Mouse (Mus musculus): ENCODE measurements at regions not wholly inside any gene's neighbourhood (a gene's known extent, or its start where the extent isn't known, plus 50 kb on each side); places are given as distances from the start of the nearest gene placed in this dataset.

- Histone ChIP-seq H3K4me1 (ENCODE audit: control insufficient read depth, insufficient read depth, low read length) (no peaks in the 10 kb centered on the region; the same call in 1 of the 2 replicates), H3K27ac (ENCODE audit: control insufficient read depth, insufficient read depth, low read depth, low read length) (no peak overlapping the region), H3K36me3 (ENCODE audit: control insufficient read depth, insufficient read depth, low read length) (no peaks in the 10 kb centered on the region), H3K4me3 (ENCODE audit: control insufficient read depth, low read depth, low read length) (no peak overlapping the region), H3K27me3 (ENCODE audit: control insufficient read depth, insufficient read depth, low read length) (no peaks in the 10 kb centered on the region)
- TF ChIP-seq POLR2A (IDR thresholded peaks at IDR 0.05; ENCODE audit: control insufficient read depth, low read depth, low read length) (no peak), CTCF (IDR thresholded peaks at IDR 0.05; ENCODE audit: control insufficient read depth, insufficient read depth, insufficient replicate concordance, low read depth, low read length) (peak; percentile 54; the same call in 1 of the 2 replicates)
These were observed 123.9 kb upstream of the Zfp507 start for GRCm38 (mm10) chr7:35926749-35927148.

GRCm38 (mm10) chr7:35922582-35922981, 119.8 kb upstream of the Zfp507 start:
- no peak overlapping the region for H3K4me3 ChIP-seq (ENCODE audit: control insufficient read depth, low read depth, low read length)
- no peak overlapping the region for H3K27ac ChIP-seq (ENCODE audit: control insufficient read depth, insufficient read depth, low read depth, low read length)
- H3K36me3 ChIP-seq (ENCODE audit: control insufficient read depth, insufficient read depth, low read length): no peaks in the 10 kb centered on the region
- no peak for TF ChIP-seq POLR2A (IDR thresholded peaks at IDR 0.05; ENCODE audit: control insufficient read depth, low read depth, low read length)
- TF ChIP-seq CTCF (IDR thresholded peaks at IDR 0.05; ENCODE audit: control insufficient read depth, insufficient read depth, insufficient replicate concordance, low read depth, low read length): no peak
- no peaks in the 10 kb centered on the region; the same call in 1 of the 2 replicates for H3K4me1 ChIP-seq (ENCODE audit: control insufficient read depth, insufficient read depth, low read length)
- no peaks in the 10 kb centered on the region for H3K27me3 ChIP-seq (ENCODE audit: control insufficient read depth, insufficient read depth, low read length)

- no peak for TF ChIP-seq CTCF (IDR thresholded peaks at IDR 0.05; ENCODE audit: control insufficient read depth, insufficient read depth, insufficient replicate concordance, low read depth, low read length)
- TF ChIP-seq POLR2A (IDR thresholded peaks at IDR 0.05; ENCODE audit: control insufficient read depth, low read depth, low read length): no peak
- Histone ChIP-seq H3K4me3 (ENCODE audit: control insufficient read depth, low read depth, low read length) (no peak overlapping the region), H3K27ac (ENCODE audit: control insufficient read depth, insufficient read depth, low read depth, low read length) (no peak overlapping the region), H3K27me3 (ENCODE audit: control insufficient read depth, insufficient read depth, low read length) (no peaks in the 10 kb centered on the region), H3K4me1 (ENCODE audit: control insufficient read depth, insufficient read depth, low read length) (no peaks in the 10 kb centered on the region; the same call in 1 of the 2 replicates), H3K36me3 (ENCODE audit: control insufficient read depth, insufficient read depth, low read length) (no peaks in the 10 kb centered on the region)
These were observed 118.1 kb upstream of the Zfp507 start for GRCm38 (mm10) chr7:35920884-35921283.

- H3K4me1 ChIP-seq (ENCODE audit: control insufficient read depth, insufficient read depth, low read length): no peaks in the 10 kb centered on the region; the same call in 1 of the 2 replicates
- H3K4me3 ChIP-seq (ENCODE audit: control insufficient read depth, low read depth, low read length): no peak overlapping the region
- TF ChIP-seq CTCF (IDR thresholded peaks at IDR 0.05; ENCODE audit: control insufficient read depth, insufficient read depth, insufficient replicate concordance, low read depth, low read length): no peak
- no peak for TF ChIP-seq POLR2A (IDR thresholded peaks at IDR 0.05; ENCODE audit: control insufficient read depth, low read depth, low read length)
- H3K27ac ChIP-seq (ENCODE audit: control insufficient read depth, insufficient read depth, low read depth, low read length): no peak overlapping the region
- no peaks in the 10 kb centered on the region for H3K36me3 ChIP-seq (ENCODE audit: control insufficient read depth, insufficient read depth, low read length)
- no peaks in the 10 kb centered on the region for H3K27me3 ChIP-seq (ENCODE audit: control insufficient read depth, insufficient read depth, low read length)
These were observed 117.4 kb upstream of the Zfp507 start for GRCm38 (mm10) chr7:35920194-35920609.

- Histone ChIP-seq H3K4me1 (ENCODE audit: control insufficient read depth, insufficient read depth, low read length) (peaks cover 8% of the 10 kb centered on the region), H3K36me3 (ENCODE audit: control insufficient read depth, insufficient read depth, low read length) (no peaks in the 10 kb centered on the region), H3K4me3 (ENCODE audit: control insufficient read depth, low read depth, low read length) (no peak overlapping the region), H3K27me3 (ENCODE audit: control insufficient read depth, insufficient read depth, low read length) (no peaks in the 10 kb centered on the region), H3K27ac (ENCODE audit: control insufficient read depth, insufficient read depth, low read depth, low read length) (no peak overlapping the region)
- TF ChIP-seq CTCF (IDR thresholded peaks at IDR 0.05; ENCODE audit: control insufficient read depth, insufficient read depth, insufficient replicate concordance, low read depth, low read length) (no peak), POLR2A (IDR thresholded peaks at IDR 0.05; ENCODE audit: control insufficient read depth, low read depth, low read length) (no peak)
These were observed 107.4 kb upstream of the Zfp507 start for GRCm38 (mm10) chr7:35910109-35910706.

GRCm38 (mm10) chr7:35901942-35902381, 99.2 kb upstream of the Zfp507 start:
- no peaks in the 10 kb centered on the region for H3K27me3 ChIP-seq (ENCODE audit: control insufficient read depth, insufficient read depth, low read length)
- H3K4me1 ChIP-seq (ENCODE audit: control insufficient read depth, insufficient read depth, low read length): peaks cover 13% of the 10 kb centered on the region
- H3K27ac ChIP-seq (ENCODE audit: control insufficient read depth, insufficient read depth, low read depth, low read length): no peak overlapping the region
- no peak overlapping the region for H3K4me3 ChIP-seq (ENCODE audit: control insufficient read depth, low read depth, low read length)
- no peaks in the 10 kb centered on the region for H3K36me3 ChIP-seq (ENCODE audit: control insufficient read depth, insufficient read depth, low read length)
- no peak for TF ChIP-seq POLR2A (IDR thresholded peaks at IDR 0.05; ENCODE audit: control insufficient read depth, low read depth, low read length)
- TF ChIP-seq CTCF (IDR thresholded peaks at IDR 0.05; ENCODE audit: control insufficient read depth, insufficient read depth, insufficient replicate concordance, low read depth, low read length): peak; percentile 95

GRCm38 (mm10) chr7:35898701-35899445, 96.1 kb upstream of the Zfp507 start:
- no peaks in the 10 kb centered on the region for H3K27me3 ChIP-seq (ENCODE audit: control insufficient read depth, insufficient read depth, low read length)

More at GRCm38 (mm10) chr7:35898701-35899445, 96.1 kb upstream of the Zfp507 start:
- Histone ChIP-seq H3K27ac (ENCODE audit: control insufficient read depth, insufficient read depth, low read depth, low read length) (no peak overlapping the region), H3K36me3 (ENCODE audit: control insufficient read depth, insufficient read depth, low read length) (no peaks in the 10 kb centered on the region), H3K4me1 (ENCODE audit: control insufficient read depth, insufficient read depth, low read length) (peaks cover 13% of the 10 kb centered on the region), H3K4me3 (ENCODE audit: control insufficient read depth, low read depth, low read length) (no peak overlapping the region)
- TF ChIP-seq CTCF (IDR thresholded peaks at IDR 0.05; ENCODE audit: control insufficient read depth, insufficient read depth, insufficient replicate concordance, low read depth, low read length) (no peak), POLR2A (IDR thresholded peaks at IDR 0.05; ENCODE audit: control insufficient read depth, low read depth, low read length) (no peak)

Measured in testis, adult 2 months (tissue).